Mouse (Mus musculus) cerebellum, adult 8-10 months (tissue): ENCODE results near the gene V1rd19.
"Not testable (repeated sequence)": the region's sequence is repeated elsewhere in the genome, so short reads cannot be mapped to it uniquely, and the experiment has no call there.

Experiments
- DNase-seq: peaks from one replicate; pipeline ENCODE4 v3.0.0; 2022

V1rd19 gene

GRCm38 (mm10) chr7:24001391-24001790, at the start of gene V1rd19:
TSS of gene V1rd19 (plus strand) at chr7:24001691.
- no peak for DNase-seq

DNA sequence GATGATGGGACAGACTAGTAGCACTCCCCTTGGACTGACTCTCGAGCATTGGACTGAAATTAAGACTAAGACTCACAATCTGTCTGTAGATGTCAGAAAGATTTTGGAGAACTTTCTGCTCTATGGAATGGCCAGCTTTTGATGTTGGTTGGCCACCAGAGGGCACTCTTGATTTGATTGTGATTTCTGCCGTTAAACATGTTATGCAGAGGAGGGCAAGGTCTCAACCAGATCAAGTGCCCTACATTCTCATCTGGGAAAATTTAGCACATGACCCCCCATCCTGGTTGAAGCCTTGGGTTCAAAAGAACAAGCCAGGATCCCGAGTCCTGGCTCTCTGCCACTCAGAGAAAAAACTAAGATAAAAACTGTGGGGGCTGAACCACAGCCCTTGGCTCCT, 33.4 kb upstream of the V1rd19 start:
- peak; percentile 8 for DNase-seq

DNA sequence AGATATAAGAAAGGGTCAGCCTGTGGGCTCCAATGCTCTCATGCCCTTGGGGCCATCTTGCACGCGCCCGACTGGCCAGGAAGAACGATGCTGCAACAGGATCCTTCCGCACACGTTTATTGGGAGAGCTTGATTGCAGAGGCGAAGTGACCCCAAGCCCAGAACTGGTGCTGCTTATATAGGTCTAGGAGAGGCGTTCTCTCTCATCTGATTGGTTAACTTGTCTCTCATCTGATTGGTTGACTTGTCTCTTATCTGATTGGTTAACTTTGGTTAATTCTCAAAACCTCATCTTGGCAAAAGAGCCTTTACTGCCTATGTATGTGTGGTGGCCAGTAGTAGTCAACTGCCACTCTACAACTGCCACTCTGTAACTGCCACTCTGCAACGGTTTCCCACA, 27.2 kb upstream of the V1rd19 start, which contains the start of gene Vmn1r181:
Vmn1r181 (plus strand) TSS at position 301 of the 400 bp plus-strand sequence.
- DNase-seq: not testable (repeated sequence)

- no peak for DNase-seq
These were observed 51.3 kb downstream of the V1rd19 start, which contains the start of gene Vmn1r183 for GRCm38 (mm10) chr7:24052660-24053304. TSS of gene Vmn1r183 (plus strand) at chr7:24053254.
